Mouse (Mus musculus): Measurements from ENCODE around the gene Pcna. TPM values are rescaled to one million over a fixed set of nuclear protein-coding genes. Genes with fewer than 3 reads are reported as not detected.

The Pcna gene
- polyA plus RNA-seq, 1 experiment from 2014 or later: 210 TPM

DNA sequence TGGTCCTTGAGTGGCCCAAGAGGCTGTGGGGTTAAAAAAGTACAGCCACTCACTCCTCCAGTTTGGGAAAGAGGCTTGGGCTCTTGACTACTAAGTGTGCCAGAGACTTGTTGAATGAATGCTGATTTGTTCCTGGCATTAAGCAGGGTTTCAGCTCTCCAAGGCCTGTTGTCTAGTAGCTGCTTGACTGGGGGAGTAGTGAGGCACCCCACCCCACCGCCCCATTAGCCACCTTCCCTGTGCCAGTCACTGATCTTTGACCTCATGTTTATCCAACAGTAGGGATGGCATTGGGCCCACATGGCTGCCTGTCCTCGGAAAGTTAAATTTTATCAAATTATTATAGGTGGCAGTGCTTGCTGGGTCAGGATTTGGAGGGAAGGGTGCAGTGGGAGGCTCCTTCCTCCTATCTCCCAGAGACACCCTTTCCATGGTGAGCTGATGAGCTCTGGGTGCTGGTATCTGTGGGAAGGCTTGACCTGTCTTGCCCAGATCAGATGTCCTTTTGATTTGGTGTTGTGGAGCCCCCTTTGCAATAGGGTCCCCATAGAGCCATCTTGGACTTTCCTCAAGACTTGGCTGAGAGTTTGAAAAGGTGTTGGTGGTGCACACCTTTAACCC, 17.3 kb upstream of the Pcna start:
- Histone ChIP-seq H3K4me3 (no peak overlapping the region), H3K36me3 (no peaks in the 10 kb centered on the region), H3K9me3 (no peaks in the 10 kb centered on the region), H3K27me3 (no peaks in the 10 kb centered on the region), H3K27ac (no peak overlapping the region), H3K9ac (no peak overlapping the region), H3K4me1 (no peaks in the 10 kb centered on the region), H3K4me2 (no peak overlapping the region)
- WGBS: 93% methylated on average over 2 of the region's 2 CpGs
- no peak for ATAC-seq (ENCODE audit: insufficient number of reproducible peaks, low FRiP score, low TSS enrichment, low read depth)

DNA sequence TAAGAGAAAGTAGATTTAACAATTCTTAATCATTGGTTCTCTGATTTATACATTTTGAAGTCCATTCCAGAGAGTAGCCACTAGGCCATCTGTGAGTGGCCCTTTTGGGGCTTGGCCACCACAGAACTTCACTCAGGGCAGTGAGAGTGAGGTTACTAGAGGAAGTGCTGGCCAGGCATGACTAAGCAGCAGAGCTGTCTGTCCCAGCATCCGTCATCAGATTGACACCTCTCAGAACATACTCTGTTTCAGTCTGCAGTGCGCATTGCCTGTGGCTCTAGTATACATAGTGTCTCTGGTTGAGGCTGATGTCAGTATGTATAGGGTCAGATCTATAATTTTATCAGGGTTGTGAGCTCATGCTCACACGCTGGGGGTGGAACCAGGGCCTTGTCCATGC, 16.1 kb upstream of the Pcna start:
- no peak overlapping the region for H3K9ac ChIP-seq
- H3K9me3 ChIP-seq: no peaks in the 10 kb centered on the region
- H3K36me3 ChIP-seq: no peaks in the 10 kb centered on the region
- no peak overlapping the region for H3K4me3 ChIP-seq
- H3K4me2 ChIP-seq: no peak overlapping the region
- H3K4me1 ChIP-seq: peaks cover 5% of the 10 kb centered on the region; the same call in 1 of the 2 replicates
- WGBS: 81% methylated on average over 3 of the region's 3 CpGs
- ATAC-seq (ENCODE audit: insufficient number of reproducible peaks, low FRiP score, low TSS enrichment, low read depth): no peak
- H3K27me3 ChIP-seq: no peaks in the 10 kb centered on the region
- H3K27ac ChIP-seq: no peak overlapping the region

DNA sequence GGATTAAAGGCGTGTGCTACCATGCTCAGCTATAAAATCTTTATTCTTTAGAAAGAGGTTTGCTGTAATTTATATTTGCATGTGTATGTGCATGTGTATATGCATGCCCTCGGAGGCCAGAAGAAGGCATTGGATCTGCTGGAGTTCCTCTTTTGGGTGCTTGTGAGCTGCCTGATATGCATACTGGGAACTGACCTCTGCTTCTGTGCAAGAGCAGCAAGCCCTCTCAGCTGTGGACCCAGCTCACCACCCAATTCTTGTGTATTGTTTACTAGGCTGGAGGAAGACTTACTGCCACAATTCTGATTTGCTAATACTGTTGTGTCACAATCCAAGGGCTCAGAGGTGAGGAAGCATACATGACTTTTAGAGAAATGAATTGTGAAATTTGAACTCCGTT, 13.0 kb upstream of the Pcna start:
- Histone ChIP-seq H3K9ac (no peak overlapping the region), H3K4me1 (peaks cover 16% of the 10 kb centered on the region), H3K36me3 (no peaks in the 10 kb centered on the region), H3K4me3 (no peak overlapping the region), H3K9me3 (no peaks in the 10 kb centered on the region), H3K27ac (no peak overlapping the region), H3K27me3 (no peaks in the 10 kb centered on the region), H3K4me2 (no peak overlapping the region)
- 85% methylated on average over 3 of the region's 3 CpGs for WGBS
- no peak for ATAC-seq (ENCODE audit: insufficient number of reproducible peaks, low FRiP score, low TSS enrichment, low read depth)

DNA sequence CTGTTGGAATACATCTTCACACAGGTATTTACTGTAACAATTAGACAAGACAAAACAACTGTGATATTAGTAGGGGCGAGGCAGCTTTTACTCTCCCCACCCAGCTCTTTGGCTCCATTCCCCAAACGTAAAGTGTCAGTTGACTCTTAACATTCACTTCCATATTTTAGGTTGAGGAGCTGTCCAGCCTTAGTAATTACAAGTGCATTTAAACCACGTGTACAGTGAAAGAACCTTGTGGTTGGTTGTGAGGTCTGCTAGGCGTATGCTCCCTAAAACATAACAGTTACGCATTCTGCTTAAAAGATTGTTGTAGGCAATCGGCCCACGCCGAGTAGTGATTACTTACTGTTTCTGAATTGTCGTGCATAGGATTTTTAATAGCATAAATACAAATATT, 12.1 kb upstream of the Pcna start:
- no peak overlapping the region for H3K27ac ChIP-seq
- H3K4me2 ChIP-seq: no peak overlapping the region
- no peak overlapping the region for H3K4me3 ChIP-seq
- H3K9me3 ChIP-seq: no peaks in the 10 kb centered on the region
- no peaks in the 10 kb centered on the region for H3K36me3 ChIP-seq
- no peaks in the 10 kb centered on the region for H3K27me3 ChIP-seq
- ATAC-seq (ENCODE audit: insufficient number of reproducible peaks, low FRiP score, low TSS enrichment, low read depth): no peak
- 74% methylated on average over 9 of the region's 9 CpGs for WGBS
- H3K9ac ChIP-seq: no peak overlapping the region
- peaks cover 16% of the 10 kb centered on the region for H3K4me1 ChIP-seq

DNA sequence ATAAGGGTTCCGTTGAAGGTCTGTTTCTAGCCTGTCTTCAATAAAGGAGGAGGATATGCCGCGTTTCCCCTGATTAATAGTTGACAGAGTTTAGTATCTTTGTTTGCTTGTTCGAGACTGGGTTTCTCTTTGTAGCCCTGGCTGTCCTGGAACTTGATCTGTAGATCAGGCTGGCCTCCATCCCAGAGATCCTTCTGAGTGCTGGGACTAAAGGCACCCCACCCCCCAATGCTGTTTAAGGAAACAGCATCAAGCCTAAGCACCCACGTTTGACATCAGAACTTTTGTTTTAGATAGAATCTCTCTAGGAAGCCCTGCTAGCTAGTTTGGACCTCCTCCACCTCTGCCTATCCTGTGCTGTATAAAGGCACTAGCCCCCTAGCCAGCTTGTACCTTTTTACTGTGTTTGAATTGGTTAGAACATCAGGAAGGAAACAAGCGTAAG, 11.2 kb upstream of the Pcna start:
- 16% methylated on average over 6 of the region's 6 CpGs for WGBS
- peaks cover 16% of the 10 kb centered on the region for H3K4me1 ChIP-seq
- peak overlapping the region; percentile 72 for H3K4me2 ChIP-seq
- H3K9ac ChIP-seq: 0 out of 2 replicates have a peak overlapping the region, but pooled peaks have one; percentile 86
- H3K36me3 ChIP-seq: no peaks in the 10 kb centered on the region
- peak overlapping the region; percentile 98 for H3K4me3 ChIP-seq
- H3K9me3 ChIP-seq: no peaks in the 10 kb centered on the region
- no peaks in the 10 kb centered on the region for H3K27me3 ChIP-seq
- H3K27ac ChIP-seq: no peak overlapping the region
- no peak for ATAC-seq (ENCODE audit: insufficient number of reproducible peaks, low FRiP score, low TSS enrichment, low read depth)

DNA sequence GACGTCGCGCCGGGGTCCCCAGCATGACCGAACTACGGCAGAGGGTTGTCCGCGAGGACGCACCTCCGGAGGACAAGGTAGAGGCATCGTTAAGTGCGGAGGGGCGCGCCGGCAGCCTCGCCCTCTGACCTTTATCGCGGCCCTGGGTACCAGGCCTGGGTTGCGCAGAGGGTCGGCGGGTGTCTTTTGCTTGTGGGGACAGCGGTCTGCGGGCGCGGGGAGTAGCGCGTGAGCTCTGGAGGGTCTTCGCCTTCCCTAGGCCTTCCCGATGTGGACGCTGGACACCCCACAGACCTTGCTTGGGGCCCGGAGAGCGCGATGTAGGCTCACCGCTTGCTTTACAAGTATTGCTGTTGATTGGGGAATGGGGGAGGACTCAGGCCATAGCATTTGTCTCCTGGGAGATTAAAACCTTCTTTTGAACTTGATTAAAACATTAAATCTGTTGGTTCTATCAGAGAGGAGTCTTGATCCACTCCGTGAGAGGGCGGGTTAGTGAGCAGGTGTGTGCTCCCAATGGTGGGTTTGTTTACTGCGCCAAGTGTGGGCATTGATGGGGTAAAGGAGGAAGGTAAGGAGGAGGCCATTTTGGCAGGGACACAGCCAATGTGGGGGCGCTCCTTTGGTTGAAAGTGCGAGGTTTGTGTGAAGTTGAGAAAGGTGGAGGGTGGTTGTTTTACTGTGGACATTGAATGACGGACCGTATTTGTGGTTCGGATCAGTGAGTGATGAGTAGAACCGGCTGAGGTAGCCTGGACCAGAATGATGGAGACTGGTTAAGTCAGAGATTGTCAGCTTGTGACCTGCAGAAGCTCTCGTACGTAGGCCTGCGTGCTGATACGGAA, 10.5 kb upstream of the Pcna start:
- Histone ChIP-seq H3K36me3 (no peaks in the 10 kb centered on the region), H3K9me3 (no peaks in the 10 kb centered on the region), H3K9ac (peak overlapping the region; percentile 86), H3K27me3 (no peaks in the 10 kb centered on the region), H3K27ac (peak overlapping the region; percentile 72; the same call in 1 of the 2 replicates), H3K4me3 (peak overlapping the region; percentile 98), H3K4me1 (peaks cover 16% of the 10 kb centered on the region), H3K4me2 (peak overlapping the region; percentile 72)
- under 1% methylated on average over 47 of the region's 47 CpGs for WGBS
- peak; percentile 64 for ATAC-seq (ENCODE audit: insufficient number of reproducible peaks, low FRiP score, low TSS enrichment, low read depth)

DNA sequence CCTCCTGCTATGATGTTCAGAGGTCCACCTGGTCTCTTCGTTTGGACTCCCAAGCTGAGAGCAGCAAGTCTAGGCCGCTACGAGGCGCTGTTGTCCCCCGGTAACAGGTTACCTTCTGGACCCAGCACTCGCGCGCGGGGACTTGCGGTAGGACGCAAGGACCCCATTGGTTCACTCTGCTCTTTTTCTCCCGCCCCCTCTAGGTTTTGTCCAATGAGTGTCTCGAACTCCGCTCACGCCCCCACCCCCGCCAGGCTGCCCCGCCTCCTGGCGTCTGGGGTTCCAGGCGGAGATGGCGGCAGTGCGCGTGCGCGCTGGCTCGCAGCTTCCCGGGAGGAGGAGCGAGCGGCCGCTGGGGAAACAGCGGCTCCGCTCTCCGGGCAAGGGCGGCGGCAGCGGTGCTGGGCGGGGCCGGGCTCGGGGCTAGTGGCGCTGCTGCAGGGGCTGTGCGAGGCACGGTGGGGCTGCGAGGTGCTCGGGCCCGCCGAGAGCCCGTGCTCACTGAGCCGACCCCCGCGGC, 9.8 kb upstream of the Pcna start, which contains the start of gene Cds2:
Gene Cds2, plus strand, starts transcription at position 270 of the 520 bp plus-strand sequence.
- Histone ChIP-seq H3K9me3 (no peaks in the 10 kb centered on the region), H3K27ac (peak within 1 kb of the TSS; percentile 72; the same call in 1 of the 2 replicates), H3K27me3 (no peaks in the 10 kb centered on the region), H3K9ac (peak within 1 kb of the TSS; percentile 86), H3K4me2 (peak within 1 kb of the TSS; percentile 72), H3K36me3 (no peaks in the 10 kb centered on the region), H3K4me3 (peak within 1 kb of the TSS; percentile 98), H3K4me1 (peaks cover 16% of the 10 kb centered on the region)
- peak; percentile 98 for ATAC-seq (ENCODE audit: insufficient number of reproducible peaks, low FRiP score, low TSS enrichment, low read depth)
- WGBS: under 1% methylated on average over 25 of the region's 49 CpGs

DNA sequence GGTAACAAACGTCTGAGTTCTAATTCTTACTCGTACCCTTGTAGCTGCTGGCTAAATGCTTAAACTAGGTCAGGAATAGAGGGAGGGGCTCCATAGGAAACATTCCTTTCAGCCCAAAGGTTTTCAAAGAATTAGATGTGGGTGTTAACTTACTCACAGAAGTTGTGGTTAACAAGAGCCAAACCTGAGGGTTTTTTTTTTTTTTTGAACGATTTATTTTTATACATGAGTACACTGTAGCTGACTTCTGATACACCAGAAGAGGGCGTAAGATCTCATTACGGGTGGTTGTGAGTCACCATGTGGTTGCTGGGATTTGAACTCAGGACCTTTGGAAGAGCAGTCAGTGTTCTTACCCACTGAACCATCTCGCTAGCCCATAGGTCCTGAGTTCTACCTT, 9.1 kb upstream of the Pcna start:
- 70% methylated on average over 6 of the region's 6 CpGs for WGBS
- Histone ChIP-seq H3K27me3 (no peaks in the 10 kb centered on the region), H3K4me1 (peaks cover 16% of the 10 kb centered on the region), H3K9me3 (no peaks in the 10 kb centered on the region), H3K4me3 (peak overlapping the region; percentile 98; the same call in 1 of the 2 replicates), H3K4me2 (no peak overlapping the region), H3K36me3 (no peaks in the 10 kb centered on the region), H3K9ac (no peak overlapping the region), H3K27ac (no peak overlapping the region)
- no peak for ATAC-seq (ENCODE audit: insufficient number of reproducible peaks, low FRiP score, low TSS enrichment, low read depth)

DNA sequence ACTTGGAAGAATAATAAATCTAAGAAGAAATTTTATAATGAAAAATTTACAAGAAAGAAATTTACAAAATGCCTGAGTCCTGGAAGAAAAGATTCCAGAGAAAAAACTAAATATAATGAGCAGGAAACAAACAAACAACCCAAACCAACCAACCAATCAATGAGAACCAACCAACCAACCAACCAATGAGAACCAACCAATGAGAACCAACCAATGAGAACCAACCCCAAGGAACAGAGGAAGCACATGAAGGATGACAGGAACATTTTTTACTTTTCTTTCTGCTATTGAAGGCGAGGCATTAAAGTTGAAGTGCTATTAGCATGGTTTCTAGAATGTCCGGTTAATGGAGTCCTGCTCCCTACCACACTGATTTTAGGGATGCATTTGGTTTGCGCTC, 7.5 kb upstream of the Pcna start:
- H3K9ac ChIP-seq: no peak overlapping the region
- H3K27me3 ChIP-seq: no peaks in the 10 kb centered on the region
- H3K36me3 ChIP-seq: no peaks in the 10 kb centered on the region
- WGBS: 87% methylated on average over 3 of the region's 3 CpGs
- H3K9me3 ChIP-seq: no peaks in the 10 kb centered on the region
- no peak overlapping the region for H3K4me2 ChIP-seq
- ATAC-seq (ENCODE audit: insufficient number of reproducible peaks, low FRiP score, low TSS enrichment, low read depth): no peak
- peaks cover 16% of the 10 kb centered on the region for H3K4me1 ChIP-seq
- no peak overlapping the region for H3K27ac ChIP-seq
- no peak overlapping the region for H3K4me3 ChIP-seq

DNA sequence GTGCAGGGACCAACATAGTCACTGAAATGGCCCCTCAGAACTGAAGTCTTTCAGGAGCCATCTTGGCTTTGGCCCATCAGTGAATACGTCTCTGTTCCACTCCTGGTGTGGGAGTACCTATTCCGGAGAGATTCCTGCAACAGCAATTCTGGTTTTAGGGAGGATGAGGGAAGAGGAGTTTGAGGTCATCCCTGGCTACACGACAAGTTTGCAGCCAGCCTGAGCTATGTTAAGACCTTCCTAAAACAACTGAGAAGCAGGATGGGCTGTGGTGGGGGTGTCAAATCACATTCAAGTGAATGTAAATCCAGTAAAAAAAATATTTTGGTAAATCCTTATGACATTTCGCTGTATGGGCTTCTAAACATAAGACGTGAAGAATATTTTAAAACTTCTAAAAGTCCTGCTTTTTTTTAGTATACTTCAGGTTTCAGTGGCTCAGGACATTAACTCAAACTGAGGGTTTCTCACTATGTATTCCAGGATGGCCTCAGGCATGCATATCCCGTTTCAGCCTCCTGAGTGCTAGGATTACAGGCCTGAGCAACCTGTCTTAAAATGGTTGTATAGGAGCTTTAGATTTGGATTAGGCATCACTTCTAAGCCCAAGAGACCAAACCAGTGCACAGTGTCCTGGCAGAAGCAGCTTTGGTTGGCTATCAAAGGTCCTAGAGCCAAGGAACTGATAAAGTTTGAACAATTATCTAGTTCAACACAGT, 4.4 kb upstream of the Pcna start:
- no peak for ATAC-seq (ENCODE audit: insufficient number of reproducible peaks, low FRiP score, low TSS enrichment, low read depth)
- Histone ChIP-seq H3K9ac (no peak overlapping the region), H3K36me3 (no peaks in the 10 kb centered on the region), H3K9me3 (no peaks in the 10 kb centered on the region), H3K27me3 (no peaks in the 10 kb centered on the region), H3K4me2 (no peak overlapping the region), H3K4me1 (peaks cover under 1% of the 10 kb centered on the region; the same call in 1 of the 2 replicates), H3K4me3 (no peak overlapping the region), H3K27ac (no peak overlapping the region)
- WGBS: 88% methylated on average over 6 of the region's 6 CpGs

DNA sequence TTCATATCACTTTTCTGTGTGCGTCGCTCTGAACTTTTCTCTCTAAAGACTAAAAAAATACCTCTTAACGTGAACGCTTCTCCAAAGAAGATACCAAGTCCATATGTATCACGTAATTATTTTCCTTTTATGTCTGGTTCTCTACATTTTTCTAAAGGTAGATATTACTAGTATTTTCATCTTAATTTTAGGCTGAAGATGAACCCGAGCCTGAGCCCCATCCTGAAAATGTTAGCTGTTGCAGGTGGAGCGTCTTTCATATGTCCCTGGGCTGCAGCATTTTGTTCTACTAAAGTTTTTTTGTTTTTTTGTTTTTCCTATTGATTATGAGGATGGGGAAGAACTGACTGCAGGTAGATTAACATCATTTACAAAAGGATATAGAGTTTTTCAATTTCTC, 489 bp upstream of the Pcna start:
- Histone ChIP-seq H3K9me3 (no peaks in the 10 kb centered on the region), H3K27me3 (no peaks in the 10 kb centered on the region), H3K4me1 (peaks cover 18% of the 10 kb centered on the region; the same call in 1 of the 2 replicates), H3K9ac (peak overlapping the region; percentile 31; the same call in 1 of the 2 replicates), H3K36me3 (peaks cover 19% of the 10 kb centered on the region), H3K4me2 (peak overlapping the region; percentile 37), H3K27ac (peak overlapping the region; percentile 91), H3K4me3 (peak overlapping the region; percentile 59)
- under 1% methylated on average over 7 of the region's 7 CpGs for WGBS
- no peak for ATAC-seq (ENCODE audit: insufficient number of reproducible peaks, low FRiP score, low TSS enrichment, low read depth)

All from limb, embryonic 15.5 days (tissue).